Mouse (Mus musculus) cortical plate, adult 2 months (tissue): ENCODE measurements at regions not wholly inside any gene's neighbourhood (a gene's known extent, or its start where the extent isn't known, plus 50 kb on each side); places are given as distances from the start of the nearest gene placed in this dataset.

Experiments used
- CTCF ChIP-seq: fragments of 200-500 bp; IDR thresholded peaks from 2 replicates; pipeline ENCODE4 v1.5.1; 2011; ENCODE audit warnings: mild to moderate bottlenecking, control low read depth, low read length; ENCODE audit not compliant: insufficient read depth; ENCODE audit errors: extremely low read depth
- POLR2A ChIP-seq: fragments of 200-500 bp; IDR thresholded peaks from 2 replicates; pipeline ENCODE4 v1.6.1; 2011; ENCODE audit warnings: mild to moderate bottlenecking, low read length, control low read depth; ENCODE audit not compliant: insufficient read depth; ENCODE audit errors: extremely low read depth

DNA sequence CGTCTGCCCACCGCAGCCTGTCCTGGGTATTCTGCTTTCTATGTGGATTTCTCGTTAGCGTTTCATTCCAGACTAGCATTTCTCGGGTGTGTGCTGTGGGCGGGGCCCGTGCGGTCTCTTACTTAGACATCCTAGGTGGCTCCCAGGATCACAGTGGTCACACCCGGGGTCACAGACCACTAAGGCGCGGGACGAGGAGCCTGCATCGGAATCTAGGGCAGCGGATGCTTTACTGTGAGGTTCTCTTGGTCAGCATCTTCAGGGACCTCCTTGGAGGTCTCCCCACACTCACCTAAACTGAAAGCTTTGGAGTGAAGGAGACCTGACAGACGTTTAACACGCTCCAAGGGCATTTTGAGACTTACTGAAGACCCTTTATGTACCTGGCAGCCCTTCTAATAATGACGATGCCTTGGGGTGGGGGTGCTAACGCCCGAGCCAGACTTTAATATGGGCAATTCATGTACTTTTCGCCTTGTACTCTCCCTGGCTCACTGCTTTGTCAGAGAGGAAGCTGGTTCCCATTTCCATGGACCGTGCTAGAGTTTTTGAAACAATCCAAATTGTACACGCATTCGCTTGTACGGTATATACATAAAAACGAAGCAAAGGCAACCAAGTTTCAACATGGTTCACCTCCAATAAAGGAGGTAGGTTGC is 77.3 kb upstream of the Chd2 start:
- no peak for TF ChIP-seq POLR2A
- no peak for TF ChIP-seq CTCF
